Mouse (Mus musculus): Measurements from ENCODE around the gene Dvl3. TPM values are rescaled to one million over a fixed set of nuclear protein-coding genes. Genes with fewer than 3 reads are reported as not detected.

Gene Dvl3
- total and polyA plus RNA-seq, 2 experiments = 2.5 to 15.0 TPM

GRCm38 (mm10) chr16:20530941-20531340, 14.2 kb downstream of the Dvl3 start:
- Histone ChIP-seq H3K36me3 (ENCODE audit: control insufficient read depth, insufficient read depth, low read length) (peaks cover 24% of the 10 kb centered on the region; the same call in 1 of the 2 replicates), H3K4me3 (ENCODE audit: insufficient read depth, low read depth, low read length) (no peak overlapping the region), H3K4me1 (ENCODE audit: control insufficient read depth, insufficient read depth, low read length) (no peaks in the 10 kb centered on the region; the same call in 1 of the 2 replicates), H3K79me2 (ENCODE audit: control insufficient read depth, insufficient read depth, low read length) (peaks cover 3% of the 10 kb centered on the region; the same call in 1 of the 2 replicates), H3K27me3 (ENCODE audit: control insufficient read depth, insufficient read depth, low read length) (no peaks in the 10 kb centered on the region), H3K27ac (replicated peaks; ENCODE audit: insufficient read depth, low read depth, low read length) (no peak overlapping the region), H3K9ac (ENCODE audit: low read depth, low read length) (no peak overlapping the region)
- 96% methylated on average over 20 of the region's 20 CpGs for WGBS
- no peak for DNase-seq (ENCODE audit: extremely low read depth, low read depth, low spot score)
- TF ChIP-seq POLR2A (IDR thresholded peaks at IDR 0.05; ENCODE audit: extremely low read depth, insufficient read depth, low read length) (no peak), CTCF (IDR thresholded peaks at IDR 0.05; ENCODE audit: low read depth, low read length) (no peak)

- Histone ChIP-seq H3K9ac (ENCODE audit: low read depth, low read length) (no peak overlapping the region), H3K4me1 (ENCODE audit: control insufficient read depth, insufficient read depth, low read length) (peaks cover 11% of the 10 kb centered on the region), H3K4me3 (ENCODE audit: insufficient read depth, low read depth, low read length) (no peak overlapping the region), H3K27ac (replicated peaks; ENCODE audit: insufficient read depth, low read depth, low read length) (no peak overlapping the region), H3K36me3 (ENCODE audit: control insufficient read depth, insufficient read depth, low read length) (peaks cover 19% of the 10 kb centered on the region), H3K79me2 (ENCODE audit: control insufficient read depth, insufficient read depth, low read length) (peaks cover 12% of the 10 kb centered on the region; the same call in 1 of the 2 replicates), H3K27me3 (ENCODE audit: control insufficient read depth, insufficient read depth, low read length) (no peaks in the 10 kb centered on the region)
- TF ChIP-seq CTCF (IDR thresholded peaks at IDR 0.05; ENCODE audit: low read depth, low read length) (no peak), POLR2A (IDR thresholded peaks at IDR 0.05; ENCODE audit: extremely low read depth, insufficient read depth, low read length) (no peak)
- DNase-seq (ENCODE audit: extremely low read depth, low read depth, low spot score) = no peak
- WGBS = 34% methylated on average over 10 of the region's 10 CpGs
Measured at GRCm38 (mm10) chr16:20534617-20535295, 18.0 kb downstream of the Dvl3 start.

- DNase-seq (ENCODE audit: extremely low read depth, low read depth, low spot score) = peak; percentile 100
- WGBS = 1% methylated on average over 52 of the region's 52 CpGs
- H3K9ac ChIP-seq (ENCODE audit: low read depth, low read length) = peak within 1 kb of the TSS; percentile 95
- peak; percentile 85 for TF ChIP-seq POLR2A (IDR thresholded peaks at IDR 0.05; ENCODE audit: extremely low read depth, insufficient read depth, low read length)
- no peak for TF ChIP-seq CTCF (IDR thresholded peaks at IDR 0.05; ENCODE audit: low read depth, low read length)
- H3K79me2 ChIP-seq (ENCODE audit: control insufficient read depth, insufficient read depth, low read length) = peaks cover 12% of the 10 kb centered on the region; the same call in 1 of the 2 replicates
- H3K4me3 ChIP-seq (ENCODE audit: insufficient read depth, low read depth, low read length) = peak within 1 kb of the TSS; percentile 96
- H3K27ac ChIP-seq (replicated peaks; ENCODE audit: insufficient read depth, low read depth, low read length) = peak within 1 kb of the TSS; percentile 90
- H3K36me3 ChIP-seq (ENCODE audit: control insufficient read depth, insufficient read depth, low read length) = peaks cover 25% of the 10 kb centered on the region
- H3K27me3 ChIP-seq (ENCODE audit: control insufficient read depth, insufficient read depth, low read length) = no peaks in the 10 kb centered on the region
- H3K4me1 ChIP-seq (ENCODE audit: control insufficient read depth, insufficient read depth, low read length) = peaks cover 11% of the 10 kb centered on the region
Measured at GRCm38 (mm10) chr16:20535296-20536080, 18.7 kb downstream of the Dvl3 start, which contains the start of gene Ap2m1. TSS of gene Ap2m1 (plus strand) at chr16:20535478.

GRCm38 (mm10) chr16:20536081-20536665, 19.4 kb downstream of the Dvl3 start:
- H3K27me3 ChIP-seq (ENCODE audit: control insufficient read depth, insufficient read depth, low read length) = no peaks in the 10 kb centered on the region
- peaks cover 11% of the 10 kb centered on the region for H3K4me1 ChIP-seq (ENCODE audit: control insufficient read depth, insufficient read depth, low read length)
- peak; percentile 50 for DNase-seq (ENCODE audit: extremely low read depth, low read depth, low spot score)
- H3K36me3 ChIP-seq (ENCODE audit: control insufficient read depth, insufficient read depth, low read length) = peaks cover 24% of the 10 kb centered on the region
- WGBS = 5% methylated on average over 9 of the region's 9 CpGs
- TF ChIP-seq CTCF (IDR thresholded peaks at IDR 0.05; ENCODE audit: low read depth, low read length) (no peak), POLR2A (IDR thresholded peaks at IDR 0.05; ENCODE audit: extremely low read depth, insufficient read depth, low read length) (no peak)
- H3K9ac ChIP-seq (ENCODE audit: low read depth, low read length) = peak overlapping the region; percentile 95
- H3K4me3 ChIP-seq (ENCODE audit: insufficient read depth, low read depth, low read length) = peak overlapping the region; percentile 96
- H3K79me2 ChIP-seq (ENCODE audit: control insufficient read depth, insufficient read depth, low read length) = peaks cover 12% of the 10 kb centered on the region; the same call in 1 of the 2 replicates
- H3K27ac ChIP-seq (replicated peaks; ENCODE audit: insufficient read depth, low read depth, low read length) = peak overlapping the region; percentile 90

- peak; percentile 30 for DNase-seq (ENCODE audit: extremely low read depth, low read depth, low spot score)
- H3K36me3 ChIP-seq (ENCODE audit: control insufficient read depth, insufficient read depth, low read length) = peaks cover 30% of the 10 kb centered on the region
- 22% methylated on average over 5 of the region's 5 CpGs for WGBS
- no peaks in the 10 kb centered on the region for H3K27me3 ChIP-seq (ENCODE audit: control insufficient read depth, insufficient read depth, low read length)
- peak overlapping the region; percentile 24 for H3K27ac ChIP-seq (replicated peaks; ENCODE audit: insufficient read depth, low read depth, low read length)
- H3K4me3 ChIP-seq (ENCODE audit: insufficient read depth, low read depth, low read length) = peak overlapping the region; percentile 96; the same call in 1 of the 2 replicates
- H3K4me1 ChIP-seq (ENCODE audit: control insufficient read depth, insufficient read depth, low read length) = peaks cover 11% of the 10 kb centered on the region
- TF ChIP-seq CTCF (IDR thresholded peaks at IDR 0.05; ENCODE audit: low read depth, low read length) = no peak
- TF ChIP-seq POLR2A (IDR thresholded peaks at IDR 0.05; ENCODE audit: extremely low read depth, insufficient read depth, low read length) = no peak
- H3K79me2 ChIP-seq (ENCODE audit: control insufficient read depth, insufficient read depth, low read length) = peaks cover 12% of the 10 kb centered on the region; the same call in 1 of the 2 replicates
- peak overlapping the region; percentile 56 for H3K9ac ChIP-seq (ENCODE audit: low read depth, low read length)
Measured at GRCm38 (mm10) chr16:20537071-20537471, 20.3 kb downstream of the Dvl3 start.

Measured in liver, adult 2 months (tissue).